Mouse (Mus musculus): ENCODE data around the gene Ust.

DNA sequence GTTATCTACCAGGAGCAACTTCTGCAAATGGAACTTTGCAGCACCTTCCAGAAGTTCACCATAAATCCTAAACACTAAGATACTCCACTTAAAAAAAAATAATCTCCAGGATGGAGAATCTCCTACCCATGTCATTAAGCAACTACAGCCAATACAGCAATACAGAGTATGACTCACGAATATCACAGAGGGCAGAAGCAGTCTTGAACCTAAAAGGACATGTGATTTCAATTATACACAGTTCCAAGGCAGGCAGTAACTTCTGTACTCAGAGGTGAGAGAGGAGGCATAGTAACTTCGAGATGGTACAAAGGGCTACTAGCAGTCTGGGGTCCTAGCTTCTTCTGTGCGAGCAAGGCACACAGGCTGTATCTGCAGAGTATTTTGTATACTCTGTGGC, 49.1 kb downstream of the Ust start:
- TF ChIP-seq EP300 (IDR thresholded peaks at IDR 0.05; ENCODE audit: low read depth) (no peak), CTCF (IDR thresholded peaks at IDR 0.05; ENCODE audit: low read depth) (no peak)
